In genomic region chr8:117066955-117067354, GRCm38 (mm10) we compare ENCODE assay signal across 19 mouse cellular contexts. TPM values are rescaled to one million over a fixed set of nuclear protein-coding genes. Genes with fewer than 3 reads are reported as not detected.
"Had no signal": no experiment of that assay in that cellular context is flagged by ENCODE, and none has a peak within 500 bp of the region (broad histone marks: within the 10 kb centered on the region; RNA-seq: fewer than 3 reads in every experiment).

No protein-coding gene starts in this region.

- H3K27ac ChIP-seq: kidney, postnatal 0 days; limb, embryonic 13.5 days; liver, embryonic 14.5 days; midbrain, embryonic 12.5 days had no signal

- H3K36me3 ChIP-seq: limb, embryonic 13.5 days; midbrain, embryonic 12.5 days had no signal

- DNase-seq: kidney, adult 11 months; kidney, adult 9 months; kidney, postnatal 36 days; left cerebral cortex, postnatal 4 days; lung, adult 18-20 months; right cerebral cortex, adult 18-20 months; spleen, adult 18-20 months; thymus, postnatal 36 days had no signal

- H3K4me3 ChIP-seq: limb, embryonic 13.5 days; midbrain, embryonic 12.5 days had no signal

- ATAC-seq: midbrain, embryonic 16.5 days had no signal

RNA-seq across cellular contexts. Expression of gene Pkd1l2, which starts 15.3 kb away (rescaled TPM):
- total RNA-seq: left cerebral cortex, postnatal 10 days; left cerebral cortex, postnatal 4 days; liver, adult 2 months; megakaryocyte-erythroid progenitor cell, adult 5-6 weeks had no signal
- polyA plus RNA-seq: kidney, postnatal 0 days; limb, embryonic 13.5 days; liver, adult 2 months; liver, embryonic 14.5 days; lung, embryonic 16.5 days; midbrain, embryonic 12.5 days; midbrain, embryonic 16.5 days had no signal

RNA-seq across cellular contexts. Expression of gene Bco1, which starts 28.7 kb away (rescaled TPM):
- total RNA-seq: layer of hippocampus, adult 18-20 months; left cerebral cortex, adult 18-20 months; left cerebral cortex, postnatal 10 days had no signal
